Mouse (Mus musculus) G1E-ER4 (cell line): Measurements from ENCODE around the gene Uqcc3. TPM values are rescaled to one million over a fixed set of nuclear protein-coding genes. Genes with fewer than 3 reads are reported as not detected.

ENCODE experiments used
- GATA1 ChIP-seq: IDR thresholded peaks from one replicate; pipeline ENCODE4 v1.8.0; 2012; ENCODE audit warnings: low read length, inconsistent platforms
- polyA plus RNA-seq: library from polyadenylated mRNA; stranded (reverse); fragments of >175 nt; gene quantifications from 2 replicates; pipeline ENCODE4 v1.2.3, GENCODE M21; 2012

The Uqcc3 gene
- 63.4 and 71.1 TPM in 2 replicates for polyA plus RNA-seq

GRCm38 (mm10) chr19:8880311-8881033, at the start of gene Uqcc3:
Gene Uqcc3, minus strand, starts transcription at chr19:8880923.
- TF ChIP-seq GATA1 = no peak

GRCm38 (mm10) chr19:8930117-8930516, 49.4 kb upstream of the Uqcc3 start:
- TF ChIP-seq GATA1 = no peak

GRCm38 (mm10) chr19:8929224-8930088, 48.7 kb upstream of the Uqcc3 start, which contains the start of the genes Rom1 and Eml3:
Gene Rom1, minus strand, starts transcription at chr19:8929356.
Gene Eml3, plus strand, starts transcription at chr19:8929552.
- no peak for TF ChIP-seq GATA1

- no peak for TF ChIP-seq GATA1
These were observed 48.0 kb upstream of the Uqcc3 start for GRCm38 (mm10) chr19:8928689-8929223.

GRCm38 (mm10) chr19:8927891-8928525, 47.3 kb upstream of the Uqcc3 start:
- peak; percentile 99 for TF ChIP-seq GATA1

- no peak for TF ChIP-seq GATA1
These were observed 46.0 kb upstream of the Uqcc3 start for GRCm38 (mm10) chr19:8926766-8927165.

- TF ChIP-seq GATA1 = no peak
These were observed 41.0 kb upstream of the Uqcc3 start for GRCm38 (mm10) chr19:8921741-8922140.

- no peak for TF ChIP-seq GATA1
These were observed 40.1 kb upstream of the Uqcc3 start for GRCm38 (mm10) chr19:8920836-8921291.

- no peak for TF ChIP-seq GATA1
These were observed 39.5 kb upstream of the Uqcc3 start, which contains the start of gene B3gat3 for GRCm38 (mm10) chr19:8920073-8920736. Gene B3gat3, plus strand, starts transcription at chr19:8920374.

GRCm38 (mm10) chr19:8919684-8920072, 39.0 kb upstream of the Uqcc3 start:
- no peak for TF ChIP-seq GATA1

GRCm38 (mm10) chr19:8919000-8919399, 38.3 kb upstream of the Uqcc3 start:
- TF ChIP-seq GATA1 = no peak

- TF ChIP-seq GATA1 = no peak
These were observed 33.5 kb upstream of the Uqcc3 start for GRCm38 (mm10) chr19:8914212-8914611.

GRCm38 (mm10) chr19:8911810-8912209, 31.1 kb upstream of the Uqcc3 start:
- no peak for TF ChIP-seq GATA1

GRCm38 (mm10) chr19:8908531-8908930, 27.8 kb upstream of the Uqcc3 start:
- TF ChIP-seq GATA1 = no peak

GRCm38 (mm10) chr19:8903412-8903811, 22.7 kb upstream of the Uqcc3 start:
- TF ChIP-seq GATA1 = no peak
